Mouse (Mus musculus) adrenal gland, postnatal 25 days (tissue): ENCODE measurements around the gene Med25. TPM values are rescaled to one million over a fixed set of nuclear protein-coding genes. Genes with fewer than 3 reads are reported as not detected.

ENCODE experiments used
- DNase-seq: peaks from one replicate; pipeline ENCODE4 v3.0.0; 2021; ENCODE audit warnings: mixed read lengths
- long read RNA-seq: library from polyadenylated mRNA; stranded (forward); transcript quantifications from one replicate; pipeline ENCODE4 v2.0.0, GENCODE M21; 2021
- total RNA-seq: library from RNA; stranded (reverse); gene quantifications from 2 replicates; pipeline ENCODE4 v1.2.3, GENCODE M21; 2021

Gene Med25
- total RNA-seq = 93.7 and 103 TPM in 2 replicates
- long read RNA-seq, transcript Med25-201 (18 exons, 2,619 nt) = major isoform, 41 of 102 reads
- long read RNA-seq, transcript Med25-210 (18 exons, 3,693 nt) = minor isoform, 5 of 102 reads
- long read RNA-seq, partial matches to known transcripts = 32 of 102 reads
- long read RNA-seq, other reads (novel, unspliced or antisense) = 23 of 102 reads

DNA sequence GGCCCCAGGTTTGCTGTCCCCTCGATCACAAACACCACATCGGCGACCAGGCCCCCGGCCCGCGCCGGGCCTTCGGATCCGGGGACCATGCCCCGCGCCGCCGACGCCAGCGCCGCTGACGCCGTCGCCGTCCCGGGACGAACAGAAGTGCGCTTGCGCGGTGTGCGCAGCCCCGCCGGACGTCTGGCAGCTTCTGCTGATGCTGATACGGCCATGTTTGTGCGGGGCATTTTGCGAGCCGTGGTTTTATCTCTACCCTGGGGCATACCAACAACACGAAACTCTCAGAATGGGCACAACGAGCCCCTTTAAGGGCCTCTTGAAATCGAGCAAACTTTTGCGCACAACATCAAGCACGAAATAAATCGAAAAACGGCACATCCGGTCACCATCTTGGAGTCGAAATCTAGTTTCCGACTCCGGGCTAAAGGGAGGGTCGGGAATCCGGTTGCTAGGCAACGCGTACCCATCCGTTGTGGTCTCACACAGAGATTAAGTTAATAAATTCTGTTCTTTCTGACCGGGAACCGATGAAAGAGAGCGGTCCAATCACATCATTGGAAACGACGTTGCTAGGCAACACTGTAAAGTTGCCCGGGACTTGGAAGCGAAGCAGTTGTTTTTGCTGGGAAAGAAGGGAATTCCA, at the start of gene Med25:
Gene Med25 (minus strand): TSS at position 437 of the 646 bp plus-strand sequence.
- peak; percentile 85 for DNase-seq

DNA sequence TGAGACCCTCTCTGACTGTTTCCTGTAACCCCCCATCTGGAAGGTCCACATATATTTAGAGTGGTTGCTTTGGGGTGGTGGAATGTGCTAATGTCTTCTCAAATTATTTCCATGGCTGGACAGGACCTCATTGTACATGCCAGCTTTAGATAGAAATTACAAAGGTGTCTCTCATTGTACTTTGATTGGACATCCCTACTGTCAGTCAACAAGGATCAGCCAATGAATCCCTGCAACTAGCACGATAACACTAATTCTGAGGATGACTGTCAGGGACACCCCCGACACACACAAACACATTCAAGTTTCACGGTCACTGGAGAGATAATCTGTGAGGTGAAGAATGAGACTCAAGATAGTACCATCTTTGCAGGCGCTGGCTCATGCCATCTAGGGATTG, 46.2 kb upstream of the Med25 start:
- DNase-seq = no peak

DNA sequence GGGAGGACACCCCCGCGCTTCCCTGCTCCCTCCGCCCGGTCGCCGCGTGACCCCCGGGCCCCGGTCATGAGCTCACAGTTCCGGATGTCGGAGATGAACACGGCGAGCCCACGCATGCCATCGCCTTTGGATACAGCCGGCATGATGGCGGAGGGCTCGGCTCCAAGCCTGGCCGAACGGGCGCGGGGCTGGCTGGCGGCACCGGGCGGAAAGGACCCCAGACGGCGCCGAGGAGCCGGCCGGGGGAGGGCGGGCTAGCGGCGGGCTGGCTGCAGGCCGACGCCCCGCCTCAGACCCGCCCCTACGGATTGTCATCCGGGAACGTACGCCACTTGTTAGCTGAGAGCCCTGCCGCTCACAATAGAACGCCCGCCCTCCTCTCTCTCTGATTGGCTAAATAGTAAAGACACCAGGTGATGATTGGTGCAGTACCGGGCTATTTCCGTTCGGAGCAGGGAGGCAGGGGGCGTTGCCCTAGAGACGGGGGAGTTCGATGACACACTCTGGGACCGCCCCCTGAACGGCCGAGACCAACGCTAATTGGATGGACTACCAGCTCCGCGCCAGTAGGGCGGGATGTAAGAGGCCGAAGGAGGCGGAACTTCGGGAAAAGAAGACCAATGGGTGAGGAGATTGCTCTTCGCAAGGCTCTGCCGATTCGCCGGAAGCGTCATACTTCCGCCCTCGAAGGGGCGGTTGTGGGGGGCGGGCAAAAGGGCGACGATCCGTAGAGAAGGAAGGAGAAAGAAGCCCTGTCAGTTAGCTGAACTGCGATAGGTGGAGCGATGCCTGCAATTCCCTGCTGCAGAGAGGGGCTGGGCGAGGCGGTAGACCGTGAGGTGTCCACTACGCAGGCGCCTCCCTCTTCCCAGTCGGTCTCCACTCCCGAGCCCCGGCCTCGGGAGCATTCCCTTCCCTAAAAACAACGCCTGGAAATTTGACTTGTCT, 37.0 kb upstream of the Med25 start, which contains the start of gene Ap2a1:
Gene Ap2a1 (minus strand): TSS at position 293 of the 948 bp plus-strand sequence.
- peak; percentile 97 for DNase-seq

DNA sequence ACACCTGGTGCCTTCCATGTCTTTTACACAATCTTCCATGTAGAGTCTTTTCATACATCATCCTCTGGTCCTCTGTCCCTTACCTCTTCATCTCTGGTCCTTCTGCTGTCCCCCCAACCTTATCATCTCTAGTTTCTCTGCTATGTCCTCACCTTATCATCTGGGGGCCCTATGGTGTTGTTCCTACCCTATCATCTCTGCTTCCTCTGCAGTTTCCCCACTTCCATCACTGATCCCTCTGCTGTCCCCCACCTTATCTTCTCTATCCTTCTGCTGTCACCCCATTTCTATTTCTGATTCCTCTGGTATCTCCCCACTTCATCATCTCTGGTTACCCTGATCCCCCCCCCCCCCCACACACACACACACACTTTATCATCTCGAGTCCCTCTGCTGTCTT, 36.1 kb upstream of the Med25 start:
- no peak for DNase-seq

DNA sequence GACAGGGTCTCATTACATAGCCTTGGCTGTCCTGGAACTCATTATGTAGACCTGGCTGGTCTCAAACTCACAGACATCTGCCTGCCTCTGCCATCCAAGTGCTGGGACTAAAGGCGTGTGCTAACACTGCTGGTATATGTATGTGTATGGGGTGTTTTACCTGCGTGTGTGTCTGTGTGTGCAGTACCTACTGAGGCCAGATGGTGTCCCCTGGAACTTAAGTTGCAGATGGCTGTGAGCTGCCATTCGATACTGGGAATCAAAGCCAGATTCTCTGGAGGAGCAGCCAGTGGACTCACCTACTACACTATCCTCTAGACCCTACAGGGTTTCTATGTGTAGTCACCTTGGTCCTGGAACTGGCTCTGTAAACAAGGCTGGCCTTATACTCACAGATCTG, 33.0 kb upstream of the Med25 start:
- DNase-seq = no peak

DNA sequence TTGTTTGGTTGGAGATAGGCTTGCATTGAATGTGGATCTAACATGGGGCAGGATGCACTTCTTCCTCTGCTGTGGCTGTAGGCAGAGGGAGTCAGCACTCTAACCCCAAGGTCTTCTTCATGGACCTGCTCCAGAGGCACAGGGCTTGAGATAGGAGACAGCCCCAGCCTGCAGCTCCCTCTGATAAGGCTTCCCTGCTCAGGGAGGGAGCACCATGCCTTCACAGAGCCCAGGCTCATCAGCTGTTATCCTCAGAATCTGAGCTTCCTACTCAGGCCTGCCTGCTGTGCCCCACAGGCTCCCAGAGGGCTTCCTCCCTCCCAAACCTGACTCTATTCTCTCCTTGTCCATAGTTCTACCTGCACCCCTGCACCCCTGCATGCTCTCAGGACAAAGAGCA, 30.0 kb upstream of the Med25 start:
- no peak for DNase-seq

DNA sequence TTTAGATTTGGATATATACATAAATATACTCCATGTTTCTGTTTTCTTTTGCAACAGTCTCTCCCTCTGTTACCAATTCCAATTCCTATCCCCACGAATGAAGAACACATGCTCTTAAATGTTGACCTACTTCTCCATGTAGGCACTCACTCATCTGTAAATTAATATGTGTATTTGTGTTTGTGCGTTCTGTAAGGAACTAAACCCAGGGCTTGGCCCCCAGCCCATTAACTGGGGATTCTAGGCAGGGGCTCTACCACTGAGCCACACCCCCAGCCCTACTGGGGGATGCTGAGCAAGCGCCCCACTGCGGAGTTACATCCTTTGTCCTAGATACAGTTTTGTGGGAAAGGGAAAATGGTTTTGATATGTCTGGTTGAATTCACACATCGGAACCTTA, 26.6 kb upstream of the Med25 start:
- no peak for DNase-seq

DNA sequence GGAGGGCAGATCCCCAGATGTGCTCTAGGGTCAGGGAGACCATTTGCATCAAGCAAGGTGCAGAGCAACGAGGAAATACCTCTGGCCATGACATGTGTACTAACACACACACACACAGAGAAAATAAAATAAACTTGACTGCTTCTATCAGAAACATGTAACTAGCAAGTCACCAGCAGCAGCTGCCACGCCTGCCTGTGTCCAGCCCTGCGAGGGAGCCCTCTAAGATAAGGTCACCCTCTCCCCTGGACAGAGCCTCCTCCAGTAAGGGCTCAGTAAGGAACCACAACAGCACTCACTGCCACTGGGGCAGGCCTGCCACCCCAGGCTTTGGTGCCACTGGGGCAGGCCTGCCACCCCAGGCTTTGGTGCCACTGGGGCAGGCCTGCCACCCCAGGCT, 25.7 kb upstream of the Med25 start:
- no peak for DNase-seq

DNA sequence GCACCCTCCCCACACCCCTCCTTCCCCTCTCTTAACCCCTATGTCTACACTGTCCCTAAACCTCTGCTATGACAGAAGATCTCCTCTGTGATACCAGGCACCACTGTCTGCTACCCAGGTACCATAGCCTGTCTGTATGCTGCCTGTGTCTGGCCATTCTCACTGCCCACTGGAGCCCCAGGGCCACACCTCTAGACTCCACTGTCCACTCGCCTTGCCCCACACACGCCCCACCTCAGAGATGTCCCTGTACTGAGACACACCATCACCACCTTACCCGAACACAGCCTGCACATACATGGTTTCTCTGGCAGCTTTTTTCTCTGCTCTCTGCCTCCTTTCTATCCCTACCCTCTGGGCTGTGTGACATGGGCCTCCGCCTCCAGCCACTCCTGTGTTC, 24.4 kb upstream of the Med25 start:
- no peak for DNase-seq

DNA sequence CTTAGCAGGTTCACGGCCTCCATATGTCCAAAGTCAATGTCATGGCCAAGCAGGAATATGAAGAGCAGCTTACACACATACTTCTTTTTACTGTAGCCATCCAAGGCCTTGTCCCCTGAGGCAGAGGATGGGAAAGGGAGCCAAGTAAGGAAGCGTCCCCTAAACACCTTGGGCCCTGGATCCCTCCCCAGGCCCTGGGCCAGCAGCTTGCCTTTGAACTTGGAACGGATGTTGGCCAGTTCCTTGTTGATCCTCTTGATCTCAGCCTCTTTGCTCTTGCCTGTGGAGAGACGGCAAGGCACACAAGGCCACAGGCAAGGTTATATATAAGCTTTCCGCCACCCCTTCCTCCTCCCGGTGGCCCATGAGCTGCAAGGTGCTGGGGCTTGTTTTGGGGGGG, 23.7 kb upstream of the Med25 start:
- DNase-seq = no peak

DNA sequence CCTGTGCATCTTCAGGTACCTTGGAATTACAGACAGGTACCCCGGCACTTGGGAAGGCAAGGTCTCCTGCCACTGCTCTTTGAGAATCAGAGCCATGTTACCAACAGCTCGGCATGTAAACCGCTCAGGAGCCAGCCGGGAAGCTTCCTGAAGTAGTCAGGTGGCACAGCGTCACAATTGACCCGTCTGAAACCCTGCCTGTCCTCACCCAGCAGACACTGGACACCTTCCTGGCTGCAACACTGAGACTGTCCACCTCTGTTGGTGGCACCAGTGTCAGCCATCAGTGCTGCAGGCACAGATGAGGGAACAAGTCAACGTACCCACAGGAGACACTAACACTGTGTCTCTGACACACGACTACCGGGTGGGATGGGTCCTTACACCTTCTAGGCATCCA, 22.8 kb upstream of the Med25 start:
- no peak for DNase-seq

DNA sequence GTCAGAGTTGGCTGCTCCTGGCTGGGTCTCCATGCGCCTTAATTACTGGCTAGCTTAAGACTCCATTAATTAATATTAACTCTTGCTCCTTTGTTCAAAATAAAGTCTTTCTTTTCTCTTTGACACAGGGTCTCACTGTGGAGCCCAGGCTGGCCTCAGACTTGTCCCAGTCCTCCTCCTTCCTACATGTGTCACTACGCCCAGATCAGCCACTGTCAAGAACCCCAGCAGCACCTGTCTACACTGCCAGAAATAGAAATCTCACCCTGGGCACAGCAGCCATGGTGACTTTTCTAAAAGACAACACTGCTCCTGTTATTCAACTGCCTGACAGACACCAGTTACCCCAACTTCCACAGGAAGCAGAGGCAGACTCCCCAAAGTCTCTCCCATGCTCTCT, 21.9 kb upstream of the Med25 start:
- DNase-seq = no peak

DNA sequence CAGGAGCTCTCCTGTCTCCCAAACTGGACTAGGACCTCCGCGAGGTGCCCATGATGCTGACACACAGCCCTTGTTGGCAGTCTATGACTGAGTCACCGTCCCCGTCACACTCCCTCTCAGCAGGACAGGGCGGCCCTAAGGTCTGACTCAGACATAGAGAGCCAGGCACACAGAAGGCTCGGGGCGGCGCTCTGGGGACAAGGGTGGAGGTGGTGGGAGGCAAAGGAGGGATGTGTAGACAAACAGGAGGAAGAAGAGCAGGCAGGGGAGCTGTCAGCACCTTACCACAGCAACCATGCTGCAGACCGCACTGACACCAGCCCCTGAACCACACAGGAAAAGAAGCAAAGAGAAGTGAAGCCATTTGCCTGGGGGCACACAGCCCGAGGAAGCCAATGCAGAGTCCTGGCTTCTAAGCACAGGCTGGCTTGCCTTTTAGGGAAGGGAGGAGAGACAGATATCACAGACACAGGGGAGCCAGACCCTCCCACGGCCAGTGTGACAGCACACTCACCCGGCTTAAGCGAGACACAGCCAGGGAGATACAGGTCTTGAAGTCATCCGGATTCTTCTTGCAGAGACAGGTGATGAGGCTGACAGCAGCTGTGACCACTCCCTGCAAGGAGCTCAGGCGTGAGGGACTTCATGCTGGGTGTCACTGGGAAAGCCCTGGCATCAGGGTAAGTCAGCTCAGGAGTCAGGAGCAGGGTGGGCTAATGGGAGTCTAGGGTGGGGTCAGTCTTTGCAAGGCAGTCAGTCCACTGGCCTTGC, 16.4 kb upstream of the Med25 start:
- DNase-seq = peak; percentile 72

DNA sequence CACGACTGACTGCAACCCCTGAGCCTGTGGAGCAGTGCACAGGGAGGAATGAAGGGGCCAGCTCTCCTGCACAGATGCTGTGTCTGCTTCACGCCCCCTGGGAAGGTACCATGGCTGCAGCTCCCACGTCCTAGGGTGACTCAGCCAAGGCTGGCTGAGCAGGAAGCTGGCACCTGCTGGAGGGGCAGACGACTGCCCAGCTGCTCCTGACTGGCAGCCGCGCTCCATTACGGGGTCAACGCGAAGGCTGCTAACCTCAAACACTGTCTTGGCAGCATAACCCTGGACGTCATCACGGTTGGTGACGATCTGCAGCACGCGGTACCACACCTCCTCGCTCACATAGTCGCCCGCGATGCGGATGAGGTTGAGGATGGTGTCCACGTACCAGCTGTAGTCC, 12.9 kb upstream of the Med25 start:
- DNase-seq = no peak

DNA sequence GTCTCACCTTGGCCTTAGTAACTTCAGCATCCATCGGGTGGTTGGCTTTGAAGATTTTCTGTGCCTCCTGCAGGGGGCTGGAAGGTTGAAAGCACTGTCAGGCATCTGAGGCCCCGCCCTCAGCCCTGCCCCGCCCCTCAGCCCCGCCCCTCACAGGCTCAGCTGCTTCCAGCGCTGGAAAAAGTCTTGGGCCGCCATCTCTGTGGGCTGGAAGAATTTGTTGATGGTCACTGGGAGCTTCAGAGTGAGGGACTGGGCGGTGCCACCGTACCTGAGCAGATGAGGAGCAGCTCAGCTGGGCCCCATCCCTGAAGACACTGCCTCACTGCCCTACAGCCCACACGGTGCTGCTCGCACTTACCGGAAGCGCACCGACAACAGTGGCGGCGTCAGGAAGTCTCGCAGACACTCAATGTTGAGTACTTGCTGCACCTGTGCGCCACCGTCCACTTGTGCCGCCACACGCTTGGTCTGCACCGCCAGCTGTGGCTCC, 8.8 kb upstream of the Med25 start:
- DNase-seq = no peak

DNA sequence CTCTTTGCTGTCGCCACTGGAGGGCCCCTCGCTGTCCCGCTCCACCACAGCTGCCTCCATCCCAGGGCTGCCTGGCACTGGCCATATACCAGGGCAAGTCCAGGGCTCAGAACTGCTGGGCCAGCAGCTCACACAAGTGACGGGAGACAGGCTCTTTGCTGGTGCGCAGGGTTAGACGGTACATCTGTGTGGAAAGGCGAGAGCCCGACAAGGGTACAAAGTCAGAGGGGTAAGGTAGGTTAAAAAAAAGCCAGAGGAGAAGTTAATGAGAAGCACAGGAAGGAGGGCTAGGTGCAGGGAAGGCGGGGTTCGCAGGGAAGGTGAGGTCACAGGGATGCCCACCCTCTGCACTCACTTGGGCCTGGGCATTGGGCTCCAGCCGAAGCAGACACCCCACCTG, 8.1 kb upstream of the Med25 start:
- no peak for DNase-seq

DNA sequence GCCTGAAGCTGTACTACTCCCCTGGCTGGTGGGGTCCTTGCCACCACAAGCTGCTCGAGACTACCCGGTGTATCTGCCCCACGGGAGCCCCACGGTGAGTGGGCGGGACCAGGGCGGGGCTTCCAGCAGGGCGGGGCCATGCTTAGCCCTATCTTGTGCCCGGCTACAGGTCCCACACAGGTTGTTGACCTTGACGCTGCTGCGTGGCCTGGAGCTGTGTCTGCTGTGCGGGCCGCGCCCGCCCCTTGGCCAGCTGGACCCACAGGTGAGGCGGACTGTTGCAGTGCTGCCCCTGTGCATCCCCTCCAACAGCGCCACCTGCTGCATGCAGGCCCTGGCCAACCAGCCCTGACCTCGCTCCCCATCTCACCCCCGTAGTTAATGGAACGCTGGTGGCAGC, 6.1 kb upstream of the Med25 start:
- peak; percentile 45 for DNase-seq

DNA sequence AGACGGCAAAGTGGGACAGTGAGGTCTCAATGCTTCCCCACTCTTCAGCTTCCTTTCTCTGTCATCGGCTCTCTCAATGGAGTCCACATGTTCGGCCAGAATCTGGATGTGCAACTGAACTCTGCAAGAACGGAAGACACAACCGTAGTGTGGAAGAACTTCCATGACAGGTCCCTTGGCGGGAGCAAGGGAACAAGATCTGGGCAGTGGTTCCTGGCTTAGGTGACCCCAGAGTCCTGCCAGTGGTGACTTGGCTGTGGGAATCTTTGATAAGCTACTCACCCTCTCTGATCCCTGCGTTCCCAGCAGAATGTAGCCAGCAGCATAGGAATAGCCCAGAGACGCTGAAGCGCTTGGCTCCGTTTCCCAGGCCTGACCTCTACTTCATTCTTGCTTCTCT, 4.0 kb upstream of the Med25 start:
- no peak for DNase-seq

DNA sequence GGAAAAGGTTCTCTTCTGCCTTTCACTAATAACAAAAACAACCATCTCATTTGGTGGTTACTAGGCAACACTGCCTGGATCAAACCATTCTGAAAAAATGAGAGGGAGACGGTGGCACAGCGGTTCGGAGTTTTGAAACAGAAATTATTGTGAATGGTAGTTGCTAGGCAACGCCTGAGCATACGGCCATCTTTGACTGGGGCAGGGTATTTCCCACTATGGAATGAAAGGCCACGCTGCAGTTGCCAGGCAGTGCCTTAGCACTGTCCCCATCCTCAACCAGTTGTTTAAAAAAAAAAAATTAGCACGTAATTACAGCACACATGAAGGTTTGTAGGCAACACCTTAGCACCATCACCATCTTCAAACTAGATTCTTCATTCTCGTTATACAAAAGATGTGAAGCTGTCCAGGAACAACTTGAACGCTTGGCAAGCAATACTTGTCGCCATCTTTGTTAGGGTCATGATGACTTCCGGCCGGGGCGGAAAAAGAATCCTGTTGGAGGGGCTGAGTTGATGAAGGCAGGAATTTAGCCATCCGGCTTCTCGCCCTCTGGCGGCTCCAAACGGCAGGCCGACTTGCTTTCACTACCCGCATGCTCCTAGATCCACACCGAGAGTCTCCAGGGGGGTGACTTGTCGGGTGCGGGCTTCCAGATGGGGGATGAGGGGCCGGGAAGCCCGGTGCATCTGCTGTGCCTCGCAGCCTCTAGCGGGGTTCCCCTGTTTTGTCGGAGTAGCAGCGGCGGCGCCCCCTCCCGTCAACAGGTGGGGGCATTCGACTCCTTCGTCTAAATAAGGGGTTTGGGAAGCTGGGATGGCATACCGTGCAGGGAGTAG, 3.3 kb upstream of the Med25 start, which contains the start of gene Fuz:
Gene Fuz (plus strand): TSS at position 487 of the 842 bp plus-strand sequence.
- peak; percentile 84 for DNase-seq

DNA sequence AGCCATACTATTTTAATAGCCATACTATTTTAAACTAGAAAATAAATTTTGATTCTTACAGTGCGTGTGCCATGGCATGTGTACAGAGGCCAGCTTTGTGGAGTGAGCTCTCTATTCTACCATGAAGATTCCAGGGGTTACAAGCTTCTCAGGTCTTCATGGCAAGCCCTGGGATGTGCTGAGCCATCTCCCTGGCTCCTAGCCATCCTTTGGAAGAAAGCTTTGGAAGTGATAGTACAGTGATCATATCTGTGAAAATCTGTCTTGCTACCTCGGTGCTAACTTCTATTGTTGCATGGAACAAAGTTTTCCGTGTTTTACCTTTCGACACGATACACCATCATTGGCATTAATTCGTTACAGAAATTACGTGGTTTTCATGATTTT, 2.7 kb upstream of the Med25 start:
- DNase-seq = no peak

DNA sequence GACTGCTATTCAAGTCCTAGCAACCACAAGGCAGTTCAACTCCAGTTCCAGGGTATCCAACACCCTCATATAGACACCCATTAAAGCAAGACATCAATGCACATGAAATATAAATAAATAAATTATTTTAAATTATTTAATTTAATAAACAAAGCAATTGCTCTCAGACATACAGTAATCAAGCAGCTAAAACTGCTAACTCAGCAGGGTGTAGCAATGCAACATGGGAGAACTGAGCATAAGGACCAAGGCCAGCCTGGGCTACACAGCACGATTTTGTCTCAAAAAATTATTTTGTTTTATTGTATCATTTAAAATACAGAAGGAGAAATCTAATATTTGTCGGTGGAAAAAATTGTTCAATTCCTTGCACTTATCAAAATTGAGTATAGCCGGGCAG, 1.7 kb upstream of the Med25 start:
- no peak for DNase-seq
